Comparison of ENCODE assay signal across 9 mouse cellular contexts in the genomic region with DNA sequence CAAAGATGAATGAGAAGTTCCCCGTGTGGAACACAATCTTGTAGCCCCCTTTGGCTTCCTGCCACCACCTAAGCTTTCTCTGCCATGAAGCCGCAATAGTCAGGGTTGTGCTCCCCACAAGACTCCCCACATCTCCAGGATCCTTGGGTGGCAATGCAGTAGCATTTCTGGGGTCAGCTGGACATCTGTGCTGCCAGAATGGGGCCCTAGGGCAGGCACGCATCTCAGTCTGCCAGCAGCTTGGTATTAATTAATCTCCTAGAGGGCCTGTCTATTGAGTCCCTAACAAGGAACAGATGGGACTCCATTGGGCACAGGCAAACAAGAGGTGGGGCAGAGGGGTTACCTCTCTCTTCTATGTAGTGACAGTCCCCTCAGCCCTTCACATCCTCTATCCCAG. TPM values are rescaled to one million over a fixed set of nuclear protein-coding genes. Genes with fewer than 3 reads are reported as not detected.
DNase-seq lines count a peak whose midpoint lies in the region; ATAC-seq lines count a peak whose summit lies in the region.
"Had no signal": no experiment of that assay in that cellular context is flagged by ENCODE, and none has a peak within 500 bp of the region (broad histone marks: within the 10 kb centered on the region; RNA-seq: fewer than 3 reads in every experiment).

No protein-coding gene starts in this region.

- peaks cover 60% of the 10 kb centered on the region for H3K4me1 ChIP-seq in heart, embryonic 16.5 days (ENCODE audit: control insufficient read depth, insufficient read depth, low read length)
- peaks cover 4% of the 10 kb centered on the region for H3K4me1 ChIP-seq in embryonic facial prominence, embryonic 11.5 days (ENCODE audit: control insufficient read depth, insufficient read depth, low read length)
- peaks cover 46% of the 10 kb centered on the region for H3K4me1 ChIP-seq in hindbrain, embryonic 14.5 days (replicated peaks; ENCODE audit: control insufficient read depth, insufficient read depth, low read length)
- peaks cover 54% of the 10 kb centered on the region for H3K4me1 ChIP-seq in limb, embryonic 12.5 days (replicated peaks)

- intact Hi-C loops in heart, postnatal 10 days (cut with DNase I): no loop called here

- H3K27ac ChIP-seq in heart, embryonic 16.5 days (ENCODE audit: low read length): peak overlapping the region; percentile 28
- no peak overlapping the region for H3K27ac ChIP-seq in embryonic facial prominence, embryonic 11.5 days (replicated peaks; ENCODE audit: low read depth, low read length)
- peak overlapping the region; percentile 21; the same call in 1 of the 2 replicates for H3K27ac ChIP-seq in hindbrain, embryonic 14.5 days
- no peak overlapping the region for H3K27ac ChIP-seq in limb, embryonic 12.5 days

- H3K4me3 ChIP-seq in heart, embryonic 16.5 days (ENCODE audit: low read length): no peak overlapping the region
- no peak overlapping the region for H3K4me3 ChIP-seq in embryonic facial prominence, embryonic 11.5 days (ENCODE audit: low read depth, low read length)
- H3K4me3 ChIP-seq in hindbrain, embryonic 14.5 days (replicated peaks; ENCODE audit: low read length): no peak overlapping the region
- H3K4me3 ChIP-seq in limb, embryonic 12.5 days (replicated peaks): no peak overlapping the region

- H3K36me3 ChIP-seq in heart, embryonic 16.5 days (ENCODE audit: control insufficient read depth, insufficient read depth): no peaks in the 10 kb centered on the region
- no peaks in the 10 kb centered on the region for H3K36me3 ChIP-seq in embryonic facial prominence, embryonic 11.5 days (replicated peaks; ENCODE audit: control insufficient read depth, insufficient read depth, low read depth, low read length)
- peaks cover 2% of the 10 kb centered on the region for H3K36me3 ChIP-seq in hindbrain, embryonic 14.5 days (replicated peaks; ENCODE audit: control insufficient read depth, insufficient read depth)
- peaks cover 12% of the 10 kb centered on the region; the same call in 1 of the 2 replicates for H3K36me3 ChIP-seq in limb, embryonic 12.5 days

- no peaks in the 10 kb centered on the region for H3K9me3 ChIP-seq in heart, embryonic 16.5 days (replicated peaks; ENCODE audit: control insufficient read depth, low read length)
- H3K9me3 ChIP-seq in embryonic facial prominence, embryonic 11.5 days (replicated peaks; ENCODE audit: control insufficient read depth, low read length): no peaks in the 10 kb centered on the region
- no peaks in the 10 kb centered on the region for H3K9me3 ChIP-seq in hindbrain, embryonic 14.5 days (ENCODE audit: control insufficient read depth, low read length)
- H3K9me3 ChIP-seq in limb, embryonic 12.5 days: no peaks in the 10 kb centered on the region

- no peak for ATAC-seq in heart, embryonic 16.5 days (replicated peaks; ENCODE audit: extremely low read depth, insufficient read depth, low FRiP score)
- ATAC-seq in embryonic facial prominence, embryonic 11.5 days (replicated peaks; ENCODE audit: insufficient number of reproducible peaks, low FRiP score, low TSS enrichment, low read depth): no peak
- ATAC-seq in hindbrain, embryonic 14.5 days (ENCODE audit: low FRiP score): no peak
- ATAC-seq in limb, embryonic 12.5 days (ENCODE audit: insufficient number of reproducible peaks, insufficient read depth, low FRiP score, low TSS enrichment, low read depth): no peak

- H3K27me3 ChIP-seq in heart, embryonic 16.5 days (ENCODE audit: control insufficient read depth, insufficient read depth, low read length): no peaks in the 10 kb centered on the region
- peaks cover 7% of the 10 kb centered on the region for H3K27me3 ChIP-seq in embryonic facial prominence, embryonic 11.5 days (ENCODE audit: control insufficient read depth, insufficient read depth, low read length)
- peaks cover 15% of the 10 kb centered on the region for H3K27me3 ChIP-seq in hindbrain, embryonic 14.5 days (ENCODE audit: control insufficient read depth, insufficient read depth, low read length)
- H3K27me3 ChIP-seq in limb, embryonic 12.5 days: peaks cover 23% of the 10 kb centered on the region

- H3K4me2 ChIP-seq in heart, embryonic 16.5 days (ENCODE audit: low read depth, low read length): peak overlapping the region; percentile 32
- H3K4me2 ChIP-seq in embryonic facial prominence, embryonic 11.5 days (ENCODE audit: low read depth, low read length): no peak overlapping the region; the same call in 1 of the 2 replicates
- H3K4me2 ChIP-seq in hindbrain, embryonic 14.5 days (replicated peaks): peak overlapping the region; percentile 22
- peak overlapping the region; percentile 92 for H3K4me2 ChIP-seq in limb, embryonic 12.5 days

- 47% methylated on average over 3 of the region's 3 CpGs for WGBS in heart, embryonic 16.5 days
- 29% methylated on average over 3 of the region's 3 CpGs for WGBS in embryonic facial prominence, embryonic 11.5 days
- 22% methylated on average over 3 of the region's 3 CpGs for WGBS in hindbrain, embryonic 14.5 days
- 20% methylated on average over 3 of the region's 3 CpGs for WGBS in limb, embryonic 12.5 days

- no peak for DNase-seq in heart, postnatal 10 days
- peak; percentile 31 for DNase-seq in embryonic facial prominence, embryonic 11.5 days (ENCODE audit: low spot score)
- DNase-seq in hindbrain, embryonic 14.5 days (ENCODE audit: low spot score): no peak
- DNase-seq in right cerebral cortex, adult 2 months (ENCODE audit: low spot score in 2 of 2): no peak
- no peak for DNase-seq in thymus, postnatal 4 days
- no peak for DNase-seq in left cerebral cortex, adult 9 months (ENCODE audit: low spot score in 2 of 2)
- DNase-seq: adrenal gland, adult 8-10 months had no signal

- H3K9ac ChIP-seq in heart, embryonic 16.5 days (ENCODE audit: low read length): 0 out of 2 replicates have a peak overlapping the region, but pooled peaks have one; percentile 5
- H3K9ac ChIP-seq in embryonic facial prominence, embryonic 11.5 days (replicated peaks; ENCODE audit: low read length): no peak overlapping the region
- no peak overlapping the region for H3K9ac ChIP-seq in hindbrain, embryonic 14.5 days
- H3K9ac ChIP-seq in limb, embryonic 12.5 days (replicated peaks): no peak overlapping the region; the same call in 1 of the 2 replicates

RNA-seq across cellular contexts. Expression of gene Dok4, which starts 4.0 kb away (rescaled TPM):
- polyA plus RNA-seq in heart, embryonic 16.5 days (2015; fragmentation: Nextera tagmentation; extraction: Ambion mirVana): 28.9 and 33.7 TPM in 2 replicates
- total RNA-seq in heart, postnatal 10 days (2021): 10 to 100 TPM; 34.2 to 44.2 TPM
- polyA plus RNA-seq in embryonic facial prominence, embryonic 11.5 days (2014; fragmentation: Nextera tagmentation; extraction: Ambion mirVana): 11.6 and 11.9 TPM in 2 replicates
- 65.2 and 68.7 TPM in 2 replicates for polyA plus RNA-seq in hindbrain, embryonic 14.5 days (2014; fragmentation: Nextera tagmentation; extraction: Ambion mirVana)
- 18.9 and 20.0 TPM in 2 replicates for polyA plus RNA-seq in limb, embryonic 12.5 days (2016; fragmentation: Nextera tagmentation; extraction: Ambion mirVana)

RNA-seq across cellular contexts. Expression of gene Polr2c, which starts 14.9 kb away (rescaled TPM):
- 123 and 134 TPM in 2 replicates for polyA plus RNA-seq in heart, embryonic 16.5 days (2015; fragmentation: Nextera tagmentation; extraction: Ambion mirVana)
- 10 to 100 TPM; 61.5 to 63.6 TPM for total RNA-seq in heart, postnatal 10 days (2021)
- 169 and 173 TPM in 2 replicates for polyA plus RNA-seq in embryonic facial prominence, embryonic 11.5 days (2014; fragmentation: Nextera tagmentation; extraction: Ambion mirVana)
- polyA plus RNA-seq in hindbrain, embryonic 14.5 days (2014; fragmentation: Nextera tagmentation; extraction: Ambion mirVana): 111 TPM in 2 replicates
- polyA plus RNA-seq in limb, embryonic 12.5 days (2016; fragmentation: Nextera tagmentation; extraction: Ambion mirVana): 161 and 173 TPM in 2 replicates

RNA-seq across cellular contexts. Expression of gene Ciapin1, which starts 34.0 kb away (rescaled TPM):
- 88.2 and 98.8 TPM in 2 replicates for polyA plus RNA-seq in heart, embryonic 16.5 days (2015; fragmentation: Nextera tagmentation; extraction: Ambion mirVana)
- total RNA-seq in heart, postnatal 10 days (2021): 10 to 100 TPM; 74.8 to 87.7 TPM
- polyA plus RNA-seq in embryonic facial prominence, embryonic 11.5 days (2014; fragmentation: Nextera tagmentation; extraction: Ambion mirVana): 123 and 139 TPM in 2 replicates
- 151 and 171 TPM in 2 replicates for polyA plus RNA-seq in hindbrain, embryonic 14.5 days (2014; fragmentation: Nextera tagmentation; extraction: Ambion mirVana)
- 145 and 156 TPM in 2 replicates for polyA plus RNA-seq in limb, embryonic 12.5 days (2016; fragmentation: Nextera tagmentation; extraction: Ambion mirVana)

RNA-seq across cellular contexts. Expression of gene Coq9, which starts 34.0 kb away (rescaled TPM):
- 194 and 209 TPM in 2 replicates for polyA plus RNA-seq in heart, embryonic 16.5 days (2015; fragmentation: Nextera tagmentation; extraction: Ambion mirVana)
- total RNA-seq in heart, postnatal 10 days (2021): 100 to 1,000 TPM; 332 to 338 TPM
- polyA plus RNA-seq in embryonic facial prominence, embryonic 11.5 days (2014; fragmentation: Nextera tagmentation; extraction: Ambion mirVana): 51.9 and 52.8 TPM in 2 replicates
- 59.1 and 59.8 TPM in 2 replicates for polyA plus RNA-seq in hindbrain, embryonic 14.5 days (2014; fragmentation: Nextera tagmentation; extraction: Ambion mirVana)
- 61.8 and 64.4 TPM in 2 replicates for polyA plus RNA-seq in limb, embryonic 12.5 days (2016; fragmentation: Nextera tagmentation; extraction: Ambion mirVana)

RNA-seq across cellular contexts. Expression of gene Ccdc102a, which starts 45.7 kb away (rescaled TPM):
- polyA plus RNA-seq in heart, embryonic 16.5 days (2015; fragmentation: Nextera tagmentation; extraction: Ambion mirVana): 17.4 and 19.8 TPM in 2 replicates
- 10 to 100 TPM; 15.3 to 16.0 TPM for total RNA-seq in heart, postnatal 10 days (2021)
- 28.1 and 30.3 TPM in 2 replicates for polyA plus RNA-seq in embryonic facial prominence, embryonic 11.5 days (2014; fragmentation: Nextera tagmentation; extraction: Ambion mirVana)
- polyA plus RNA-seq in hindbrain, embryonic 14.5 days (2014; fragmentation: Nextera tagmentation; extraction: Ambion mirVana): 7.1 and 9.0 TPM in 2 replicates
- polyA plus RNA-seq in limb, embryonic 12.5 days (2016; fragmentation: Nextera tagmentation; extraction: Ambion mirVana): 48.5 and 52.6 TPM in 2 replicates

Comparison
In these comparisons a context has a peak if more than half of its experiments do, and no peak if none do; other contexts are left out.
1. H3K27ac ChIP-seq: peak in heart, embryonic 16.5 days (single experiment) and hindbrain, embryonic 14.5 days (single experiment); none in embryonic facial prominence, embryonic 11.5 days (single experiment) and limb, embryonic 12.5 days (single experiment).